In the genomic region with DNA sequence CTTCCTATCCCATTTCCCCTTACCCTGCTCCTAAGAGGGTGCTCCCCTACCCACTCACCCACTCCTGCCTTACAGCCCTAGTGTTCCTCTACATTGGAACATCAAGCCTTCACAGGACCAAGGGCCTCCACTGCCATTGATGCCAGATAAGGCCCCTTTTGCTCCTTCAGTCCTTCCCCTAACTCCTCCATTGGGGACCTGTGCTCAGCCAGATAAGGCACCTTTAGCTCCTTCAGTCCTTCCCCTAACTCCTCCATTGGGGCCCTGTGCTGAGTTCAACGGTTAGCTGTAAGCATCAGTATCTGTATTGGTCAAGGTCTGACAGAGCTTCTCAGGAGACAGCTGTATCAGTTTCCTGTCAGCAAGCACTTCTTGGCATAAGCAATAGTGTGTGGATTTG, we compare ENCODE assay signal across 23 mouse cellular contexts.
DNase-seq lines count a peak whose midpoint lies in the region; ATAC-seq and TF ChIP-seq lines count a peak whose summit lies in the region.
"Had no signal": no experiment of that assay in that cellular context is flagged by ENCODE, and none has a peak within 500 bp of the region (broad histone marks: within the 10 kb centered on the region; RNA-seq: fewer than 3 reads in every experiment).

No protein-coding gene starts in this region.

- peak; percentile 76 for DNase-seq in heart, adult 11 months
- DNase-seq in MEL (ENCODE audit: low read depth, low spot score) = peak; percentile 93
- peak; percentile 90 for DNase-seq in MEL-GATA-1-ER (ENCODE audit: extremely low read depth, low read depth)
- DNase-seq in forebrain, embryonic 14.5 days (ENCODE audit: low spot score) = no peak
- DNase-seq: adrenal gland, adult 2 months; adrenal gland, adult 8-10 months; adrenal gland, postnatal 10 days; adrenal gland, postnatal 14 days; adrenal gland, postnatal 25 days; adrenal gland, postnatal 36 days; B cell, adult 2 months; cerebellum, adult 11 months; cerebellum, adult 11-12 months; cerebellum, adult 18-20 months; cerebellum, adult 2 months; cerebellum, adult 8-10 months had no signal

- no peak for ATAC-seq in heart, embryonic 12.5 days (ENCODE audit: insufficient number of reproducible peaks, low FRiP score)
- no peak for ATAC-seq in forebrain, embryonic 14.5 days
- ATAC-seq in frontal cortex, adult (ENCODE audit: low TSS enrichment) = no peak
- ATAC-seq: activated CD4-positive, CD25-positive, alpha-beta regulatory T cell, adult 4 months; CD4-positive, CD25-positive, alpha-beta regulatory T cell, adult 4 months; Patski had no signal

- no peaks in the 10 kb centered on the region for H3K4me1 ChIP-seq in heart, embryonic 12.5 days (replicated peaks)
- peaks cover 18 to 29% of the 10 kb centered on the region in 2 experiments for H3K4me1 ChIP-seq in MEL (ENCODE audit: control insufficient read depth in 1 of 2, insufficient read depth in 2 of 2, low read length in 2 of 2)
- H3K4me1 ChIP-seq in forebrain, embryonic 14.5 days (ENCODE audit: control insufficient read depth, insufficient read depth, low read length) = no peaks in the 10 kb centered on the region

- TF ChIP-seq POLR2A in MEL (IDR thresholded peaks at IDR 0.05; ENCODE audit: control insufficient read depth in 1 of 2, insufficient read depth in 1 of 2, low read depth in 1 of 2, low read length in 2 of 2, poor library complexity in 1 of 2) = peak in 1 of 2 experiments; percentile 27; a peak in 1 of 4 replicates

- peak; percentile 4; the same call in 1 of the 2 replicates for TF ChIP-seq RAD21 in MEL (IDR thresholded peaks at IDR 0.05; ENCODE audit: low read depth, low read length)

- peak; percentile 96 to 98 for TF ChIP-seq EP300 in MEL (IDR thresholded peaks at IDR 0.05; ENCODE audit: low read depth in 1 of 2, low read length in 2 of 2)

- no peak overlapping the region for H3K4me3 ChIP-seq in heart, embryonic 12.5 days
- H3K4me3 ChIP-seq in MEL (ENCODE audit: control insufficient read depth in 1 of 2, insufficient read depth in 1 of 2, low read depth in 2 of 2, low read length in 2 of 2) = no peak overlapping the region
- H3K4me3 ChIP-seq in forebrain, embryonic 14.5 days (ENCODE audit: low read depth, low read length) = no peak overlapping the region

- H3K9me3 ChIP-seq in heart, embryonic 12.5 days (replicated peaks) = no peaks in the 10 kb centered on the region
- H3K9me3 ChIP-seq in MEL (replicated peaks; ENCODE audit: insufficient read depth, low read length) = no peaks in the 10 kb centered on the region
- no peaks in the 10 kb centered on the region for H3K9me3 ChIP-seq in forebrain, embryonic 14.5 days (replicated peaks; ENCODE audit: control insufficient read depth, low read length)
- H3K9me3 ChIP-seq: G1E had no signal

- WGBS in heart, embryonic 12.5 days = 42% methylated on average over 1 of the region's 1 CpGs
- WGBS in forebrain, embryonic 14.5 days = 94% methylated on average over 1 of the region's 1 CpGs

- H3K36me3 ChIP-seq in heart, embryonic 12.5 days = no peaks in the 10 kb centered on the region
- peaks cover 0 to 36% of the 10 kb centered on the region in 2 experiments; a peak in 2 of 4 replicates for H3K36me3 ChIP-seq in MEL (ENCODE audit: control insufficient read depth in 1 of 2, insufficient read depth in 2 of 2, low read length in 2 of 2)
- H3K36me3 ChIP-seq in forebrain, embryonic 14.5 days (ENCODE audit: control insufficient read depth, insufficient read depth, low read length) = no peaks in the 10 kb centered on the region
- H3K36me3 ChIP-seq: G1E had no signal

- no peaks in the 10 kb centered on the region for H3K27me3 ChIP-seq in heart, embryonic 12.5 days (replicated peaks)
- no peaks in the 10 kb centered on the region for H3K27me3 ChIP-seq in MEL (ENCODE audit: control insufficient read depth in 1 of 2, insufficient read depth in 2 of 2, low read length in 2 of 2)
- no peaks in the 10 kb centered on the region for H3K27me3 ChIP-seq in forebrain, embryonic 14.5 days (replicated peaks; ENCODE audit: control insufficient read depth, insufficient read depth, low read length)
- H3K27me3 ChIP-seq: CH12.LX, Patski had no signal

- H3K9ac ChIP-seq in heart, embryonic 12.5 days = no peak overlapping the region
- peak overlapping the region; percentile 6; the same call in 1 of the 2 replicates for H3K9ac ChIP-seq in MEL (ENCODE audit: control insufficient read depth, low read depth, low read length, poor library complexity, severe bottlenecking)
- H3K9ac ChIP-seq in forebrain, embryonic 14.5 days (ENCODE audit: low read length) = no peak overlapping the region

- no peaks in the 10 kb centered on the region for H3K79me2 ChIP-seq in MEL (ENCODE audit: control insufficient read depth, insufficient read depth, low read length, poor library complexity)

- TF ChIP-seq CTCF in MEL (IDR thresholded peaks at IDR 0.05 in 2 of 3, conservative IDR thresholded peaks at IDR 0.05 in 1 of 3; ENCODE audit: control insufficient read depth in 1 of 3, insufficient read depth in 1 of 3, low read depth in 2 of 3, low read length in 3 of 3, poor library complexity in 1 of 3, severe bottlenecking in 1 of 3) = no peak

- no peak overlapping the region for H3K27ac ChIP-seq in heart, embryonic 12.5 days (ENCODE audit: poor library complexity, severe bottlenecking)
- peak overlapping the region; percentile 83 for H3K27ac ChIP-seq in MEL (ENCODE audit: control insufficient read depth, low read depth, low read length)
- H3K27ac ChIP-seq in forebrain, embryonic 14.5 days (ENCODE audit: low read depth, low read length) = no peak overlapping the region

- H3K4me2 ChIP-seq in heart, embryonic 12.5 days = no peak overlapping the region
- no peak overlapping the region for H3K4me2 ChIP-seq in forebrain, embryonic 14.5 days (ENCODE audit: low read length)

TF ChIP-seq in MEL, 35 proteins besides CTCF, POLR2A, EP300 and RAD21:
- TF ChIP-seq POLR2AphosphoS5 (IDR thresholded peaks at IDR 0.05; ENCODE audit: borderline replicate concordance, low read depth, low read length) (no peak), TCF12 (IDR thresholded peaks at IDR 0.05; ENCODE audit: low read depth, low read length) (peak; percentile 93), ETS1 (IDR thresholded peaks at IDR 0.05; ENCODE audit: low read depth, low read length) (peak; percentile 82), MAX (IDR thresholded peaks at IDR 0.05; ENCODE audit: low read length) (0 out of 2 replicates have a peak, but pooled peaks have one; percentile 29), MYC (IDR thresholded peaks at IDR 0.05; ENCODE audit: low read depth, low read length) (peak; percentile 80; the same call in 1 of the 2 replicates), HCFC1 (IDR thresholded peaks at IDR 0.05; ENCODE audit: low read depth, low read length) (0 out of 2 replicates have a peak, but pooled peaks have one; percentile 35), TAL1 (IDR thresholded peaks at IDR 0.05; ENCODE audit: low read length) (peak; percentile 84), POLR2AphosphoS2 (IDR thresholded peaks at IDR 0.05; ENCODE audit: low read length) (no peak), NRF1 (IDR thresholded peaks at IDR 0.05; ENCODE audit: insufficient read depth, low read depth, low read length, poor library complexity, severe bottlenecking) (no peak), MYB (IDR thresholded peaks at IDR 0.05; ENCODE audit: low read depth, low read length) (peak; percentile 89), BHLHE40 (IDR thresholded peaks at IDR 0.05; ENCODE audit: borderline replicate concordance, low read depth, low read length) (peak; percentile 39; the same call in 1 of the 2 replicates), ZC3H11A (IDR thresholded peaks at IDR 0.05; ENCODE audit: low read depth, low read length) (no peak), CHD1 (IDR thresholded peaks at IDR 0.05; ENCODE audit: low read depth, low read length) (no peak), JUND (IDR thresholded peaks at IDR 0.05; ENCODE audit: low read depth, low read length) (0 out of 2 replicates have a peak, but pooled peaks have one; percentile 58), MAFK (IDR thresholded peaks at IDR 0.05; ENCODE audit: borderline replicate concordance, low read depth, low read length) (peak; percentile 28; the same call in 1 of the 2 replicates), MAZ (IDR thresholded peaks at IDR 0.05; ENCODE audit: low read depth, low read length) (peak; percentile 67; the same call in 1 of the 2 replicates), GATA1 (IDR thresholded peaks at IDR 0.05; ENCODE audit: low read depth, low read length) (peak; percentile 93), UBTF (IDR thresholded peaks at IDR 0.05; ENCODE audit: borderline replicate concordance, insufficient read depth, low read depth, low read length) (no peak), ZNF384 (IDR thresholded peaks at IDR 0.05; ENCODE audit: low read depth, low read length) (peak; percentile 28; the same call in 1 of the 2 replicates), ZMIZ1 (IDR thresholded peaks at IDR 0.05; ENCODE audit: low read depth, low read length) (0 out of 2 replicates have a peak, but pooled peaks have one; percentile 39), ELF1 (IDR thresholded peaks at IDR 0.05; ENCODE audit: low read depth, low read length) (0 out of 2 replicates have a peak, but pooled peaks have one; percentile 21), TBP (IDR thresholded peaks at IDR 0.05; ENCODE audit: low read depth, low read length) (peak; percentile 51; the same call in 1 of the 2 replicates), SIN3A (IDR thresholded peaks at IDR 0.05; ENCODE audit: low read length) (peak; percentile 77), RCOR1 (IDR thresholded peaks at IDR 0.05; ENCODE audit: low read depth, low read length) (peak; percentile 86)
